Mouse (Mus musculus) embryonic fibroblast, embryonic 13.5 days (primary cell): Measurements from ENCODE around the gene Rab26. TPM values are rescaled to one million over a fixed set of nuclear protein-coding genes. Genes with fewer than 3 reads are reported as not detected.

Source experiments
- H3K27ac ChIP-seq: 2 replicates; pipeline ENCODE4 v1.5.1; 2012; ENCODE audit warnings: low read length, control low read depth, inconsistent platforms; ENCODE audit not compliant: insufficient read depth
- H3K4me1 ChIP-seq: 2 replicates; pipeline ENCODE4 v1.6.1; 2011; ENCODE audit warnings: low read length; ENCODE audit not compliant: control insufficient read depth, insufficient read depth
- H3K4me3 ChIP-seq: 2 replicates; pipeline ENCODE4 v1.5.1; 2011; ENCODE audit warnings: mild to moderate bottlenecking, control low read depth, low read length; ENCODE audit not compliant: insufficient read depth
- CTCF ChIP-seq: IDR thresholded peaks from 2 replicates; pipeline ENCODE4 v1.5.1; 2011; ENCODE audit warnings: mild to moderate bottlenecking, control low read depth, low read length, moderate library complexity, borderline replicate concordance; ENCODE audit not compliant: insufficient read depth
- POLR2A ChIP-seq: IDR thresholded peaks from 2 replicates; pipeline ENCODE4 v1.6.1; 2011; ENCODE audit warnings: low read depth, mild to moderate bottlenecking, control low read depth, low read length, moderate library complexity
- polyA plus RNA-seq: library from polyadenylated mRNA; stranded (reverse); fragments of >200 nt; gene quantifications from 2 replicates; pipeline ENCODE4 v1.2.4, GENCODE M21; 2011; ENCODE audit warnings: low read depth; ENCODE audit not compliant: missing spikeins, insufficient read length

The Rab26 gene
- polyA plus RNA-seq, 1 experiment = 1.4 TPM

- H3K27ac ChIP-seq = no peak overlapping the region
- H3K4me3 ChIP-seq = no peak overlapping the region
- H3K4me1 ChIP-seq = no peaks in the 10 kb centered on the region
- no peak for TF ChIP-seq POLR2A
- TF ChIP-seq CTCF = no peak
These were observed 38.0 kb downstream of the Rab26 start for GRCm38 (mm10) chr17:24496026-24496425.

- no peak overlapping the region for H3K4me3 ChIP-seq
- no peaks in the 10 kb centered on the region for H3K4me1 ChIP-seq
- no peak for TF ChIP-seq CTCF
- no peak overlapping the region for H3K27ac ChIP-seq
These were observed 38.6 kb downstream of the Rab26 start for GRCm38 (mm10) chr17:24495443-24495842.

GRCm38 (mm10) chr17:24494627-24495335 is 39.2 kb downstream of the Rab26 start:
- Histone ChIP-seq H3K27ac (no peak overlapping the region), H3K4me1 (no peaks in the 10 kb centered on the region), H3K4me3 (no peak overlapping the region)
- 0 out of 2 replicates have a peak, but pooled peaks have one; percentile 9 for TF ChIP-seq CTCF
- no peak for TF ChIP-seq POLR2A

DNA sequence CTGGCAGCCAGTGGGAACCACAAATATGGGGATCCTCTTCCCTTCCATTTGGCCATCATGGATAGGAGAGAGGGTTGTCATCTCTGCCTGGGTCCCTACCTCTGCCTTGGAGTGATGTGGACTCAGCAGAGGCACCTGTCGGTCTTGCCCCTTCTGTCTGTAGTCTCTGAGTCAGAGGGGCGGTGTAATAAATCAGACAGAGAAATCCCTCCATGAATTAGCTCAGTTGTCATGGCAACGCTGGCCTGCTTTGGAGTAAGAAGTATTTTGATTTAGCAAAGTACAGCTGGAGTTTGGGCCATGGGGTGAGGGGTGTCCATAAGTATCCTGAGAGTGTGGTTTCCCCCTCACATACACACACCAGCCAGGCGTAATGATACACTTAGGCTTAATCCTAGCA is 43.6 kb downstream of the Rab26 start:
- TF ChIP-seq POLR2A (no peak), CTCF (no peak)
- Histone ChIP-seq H3K27ac (no peak overlapping the region), H3K4me3 (no peak overlapping the region), H3K4me1 (no peaks in the 10 kb centered on the region)

GRCm38 (mm10) chr17:24489265-24490030 is 44.6 kb downstream of the Rab26 start:
- Histone ChIP-seq H3K27ac (no peak overlapping the region), H3K4me3 (0 out of 2 replicates have a peak overlapping the region, but pooled peaks have one; percentile 42), H3K4me1 (no peaks in the 10 kb centered on the region)
- TF ChIP-seq POLR2A = no peak
- TF ChIP-seq CTCF = no peak

DNA sequence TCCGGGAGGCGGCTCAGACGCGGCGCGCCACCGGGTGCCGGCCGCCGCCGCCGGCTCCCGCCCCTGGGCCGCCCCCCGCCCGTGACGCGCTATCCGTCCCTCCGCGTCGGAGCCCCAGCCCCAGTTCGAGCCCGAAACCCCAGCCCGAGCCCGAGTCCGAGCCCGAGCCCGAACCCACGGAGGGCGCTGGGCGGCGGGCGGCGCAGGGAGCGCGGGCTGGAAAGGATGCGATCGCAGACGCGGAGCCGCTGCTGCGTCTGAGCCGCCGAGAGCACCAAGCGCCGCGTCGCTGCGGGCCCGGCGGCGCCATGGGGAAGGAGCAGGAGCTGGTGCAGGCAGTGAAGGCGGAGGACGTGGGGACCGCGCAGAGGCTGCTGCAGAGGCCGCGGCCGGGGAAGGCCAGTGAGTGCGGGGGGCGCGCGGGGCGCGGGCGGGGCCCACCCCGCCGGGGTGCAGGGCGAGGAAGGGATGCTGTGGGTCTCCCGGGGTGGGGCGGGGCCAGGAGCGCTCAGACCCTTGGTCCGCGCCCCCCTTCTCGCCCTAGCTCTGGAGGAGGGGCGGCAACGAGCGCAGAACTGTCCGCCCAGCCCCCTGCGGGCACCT is 45.2 kb downstream of the Rab26 start:
- no peaks in the 10 kb centered on the region for H3K4me1 ChIP-seq
- no peak for TF ChIP-seq POLR2A
- no peak for TF ChIP-seq CTCF
- H3K4me3 ChIP-seq = peak overlapping the region; percentile 42
- H3K27ac ChIP-seq = no peak overlapping the region

GRCm38 (mm10) chr17:24488186-24488661 is 45.8 kb downstream of the Rab26 start, which contains the start of gene Caskin1:
Gene Caskin1, plus strand, starts transcription at chr17:24488601.
- Histone ChIP-seq H3K4me3 (peak within 1 kb of the TSS; percentile 42), H3K27ac (no peak within 1 kb of the TSS), H3K4me1 (no peaks in the 10 kb centered on the region)
- TF ChIP-seq POLR2A = no peak
- no peak for TF ChIP-seq CTCF

GRCm38 (mm10) chr17:24485090-24485860 is 48.7 kb downstream of the Rab26 start:
- no peak overlapping the region for H3K4me3 ChIP-seq
- no peaks in the 10 kb centered on the region for H3K4me1 ChIP-seq
- TF ChIP-seq POLR2A = no peak
- no peak for TF ChIP-seq CTCF
- no peak overlapping the region for H3K27ac ChIP-seq

DNA sequence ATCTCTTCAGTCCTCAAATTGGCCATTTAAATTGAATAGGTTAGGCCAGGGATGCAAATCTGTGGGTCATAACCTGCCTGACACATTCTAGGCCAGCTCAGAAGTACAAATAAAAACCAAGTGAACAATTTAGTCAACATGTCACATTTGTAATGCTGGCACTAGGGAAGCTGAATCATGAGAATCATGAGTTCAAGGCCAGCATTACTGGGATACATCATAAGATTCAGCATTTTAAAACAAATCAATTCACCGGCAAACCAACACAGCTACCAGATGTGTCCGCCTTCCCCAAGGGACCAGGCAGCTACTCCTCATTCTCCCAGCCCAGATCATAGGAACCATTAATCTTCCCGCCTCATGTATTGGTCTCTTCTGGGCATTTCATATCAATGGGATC is 50.5 kb downstream of the Rab26 start:
- H3K4me1 ChIP-seq = no peaks in the 10 kb centered on the region; the same call in 1 of the 2 replicates
- TF ChIP-seq POLR2A (no peak), CTCF (no peak)
- no peak overlapping the region for H3K4me3 ChIP-seq
- H3K27ac ChIP-seq = no peak overlapping the region
